Mouse (Mus musculus): ENCODE measurements around the gene Jag2.

The Jag2 gene

GRCm38 (mm10) chr12:112868178-112869087 lies 61.1 kb downstream of the Jag2 start, which contains the start of gene Gpr132:
Gene Gpr132, minus strand, starts transcription at chr12:112868228.
- DNase-seq (ENCODE audit: low spot score in 2 of 2) = no peak

- no peak for DNase-seq (ENCODE audit: low spot score in 2 of 2)
Measured at GRCm38 (mm10) chr12:112867106-112867674, 62.4 kb downstream of the Jag2 start.

GRCm38 (mm10) chr12:112866467-112867080 lies 63.0 kb downstream of the Jag2 start:
- no peak for DNase-seq (ENCODE audit: low spot score in 2 of 2)

- DNase-seq (ENCODE audit: low spot score in 2 of 2) = no peak
Measured at GRCm38 (mm10) chr12:112864804-112865203, 64.8 kb downstream of the Jag2 start.

- DNase-seq (ENCODE audit: low spot score in 2 of 2) = no peak
Measured at GRCm38 (mm10) chr12:112861911-112862321, 67.7 kb downstream of the Jag2 start.

GRCm38 (mm10) chr12:112860765-112861164 lies 68.8 kb downstream of the Jag2 start:
- DNase-seq (ENCODE audit: low spot score in 2 of 2) = no peak

GRCm38 (mm10) chr12:112859930-112860329 lies 69.6 kb downstream of the Jag2 start:
- DNase-seq (ENCODE audit: low spot score in 2 of 2) = no peak

GRCm38 (mm10) chr12:112858581-112859336 lies 70.8 kb downstream of the Jag2 start:
- no peak for DNase-seq (ENCODE audit: low spot score in 2 of 2)

Measured in left cerebral cortex, adult 9 months (tissue).